Mouse (Mus musculus): ENCODE data around the gene Ppm1m. TPM values are rescaled to one million over a fixed set of nuclear protein-coding genes. Genes with fewer than 3 reads are reported as not detected.
A peak's percentile ranks its signal among the peaks of the same experiment; 100 is the strongest.

Gene Ppm1m
- total RNA-seq, 4 experiments from 2014 or later = 21.7 to 27.4 (median 23.0) TPM

DNA sequence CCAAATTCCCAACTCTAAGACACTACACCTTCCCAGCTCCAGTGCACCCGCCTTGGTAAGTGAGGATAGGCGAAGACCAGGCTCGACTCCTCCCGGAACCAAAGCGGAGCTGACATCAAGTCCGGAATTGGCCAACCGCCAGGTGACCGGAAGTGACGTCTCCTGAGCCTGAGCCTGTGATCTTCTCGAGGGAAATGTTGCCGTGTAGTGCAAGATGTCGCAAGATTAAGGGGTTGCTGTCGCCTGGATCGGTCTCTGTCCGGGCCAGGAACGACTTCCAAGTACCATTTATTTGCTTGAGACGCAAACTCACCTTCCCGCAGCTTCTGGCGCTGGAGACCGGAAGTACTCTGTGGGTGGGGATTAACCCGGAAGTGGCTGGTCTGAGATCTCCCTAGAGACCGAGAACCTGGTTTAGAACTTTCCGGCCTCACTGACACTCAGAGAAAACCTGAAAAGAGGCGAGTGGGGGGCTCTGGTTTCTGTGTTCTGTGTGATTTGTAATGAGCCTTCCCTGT is 39.7 kb downstream of the Ppm1m start:
- DNase-seq (ENCODE audit: low spot score in 2 of 2) = peak; percentile 88 to 94

DNA sequence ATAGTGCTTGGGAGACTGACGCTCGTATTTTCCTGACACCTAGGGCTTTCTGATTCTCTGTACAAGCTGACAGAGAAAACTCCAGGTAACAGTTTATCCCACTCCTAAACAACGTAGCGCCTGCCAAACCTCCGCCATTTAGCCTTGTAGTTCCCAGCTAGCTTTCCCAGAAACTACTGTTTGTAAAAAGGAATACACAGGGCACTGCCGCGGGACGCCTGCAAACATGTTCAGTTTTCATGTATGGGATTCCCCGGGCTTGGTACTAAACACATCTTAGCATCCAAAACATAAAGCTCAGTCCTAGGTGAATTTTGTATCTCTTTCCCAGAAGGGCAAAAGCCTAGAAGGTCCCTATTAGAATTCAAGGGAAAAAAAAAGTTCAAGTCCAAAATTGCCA is 40.3 kb downstream of the Ppm1m start:
- no peak for DNase-seq (ENCODE audit: low spot score in 2 of 2)

DNA sequence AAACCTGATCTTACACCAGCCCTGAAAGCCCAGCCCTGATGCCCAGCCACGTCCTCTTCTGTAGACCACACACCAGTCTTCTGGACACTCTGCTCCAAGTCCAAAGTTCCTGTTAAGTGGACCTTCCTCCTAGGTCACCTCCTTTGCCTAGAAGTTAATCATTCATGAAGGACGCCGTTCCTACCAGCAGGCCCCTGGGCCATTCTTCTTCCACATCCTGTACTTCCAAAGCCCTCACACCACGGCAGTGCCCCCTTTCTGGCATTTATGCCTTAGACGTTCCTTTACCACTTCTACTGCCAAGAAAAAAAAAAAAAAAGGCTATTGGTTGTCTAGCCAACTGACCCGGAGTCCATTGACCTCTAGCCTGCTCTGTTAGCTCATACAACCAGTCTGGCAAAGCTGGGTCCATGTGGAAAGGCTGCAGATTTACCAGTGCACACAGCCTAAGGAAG is 41.5 kb downstream of the Ppm1m start, which contains the start of gene Glyctk:
Gene Glyctk (minus strand): TSS at position 102 of the 455 bp plus-strand sequence.
- DNase-seq (ENCODE audit: low spot score in 2 of 2) = no peak

DNA sequence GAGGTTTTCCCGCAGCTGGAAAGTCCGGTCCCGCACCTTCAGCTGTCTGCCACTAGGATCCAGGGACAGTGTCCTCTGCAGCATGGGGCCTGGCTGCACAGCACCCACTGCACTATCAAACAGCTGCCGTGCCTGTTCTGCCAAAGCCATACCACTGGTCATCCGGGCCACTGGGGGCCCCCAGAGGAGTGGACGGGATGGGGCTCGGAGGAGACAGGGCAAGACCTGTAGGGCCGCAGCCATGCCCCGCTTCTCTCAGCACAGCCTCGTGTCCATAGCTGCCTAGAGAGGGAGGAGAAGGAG is 42.0 kb downstream of the Ppm1m start:
- DNase-seq (ENCODE audit: low spot score in 2 of 2) = no peak

DNA sequence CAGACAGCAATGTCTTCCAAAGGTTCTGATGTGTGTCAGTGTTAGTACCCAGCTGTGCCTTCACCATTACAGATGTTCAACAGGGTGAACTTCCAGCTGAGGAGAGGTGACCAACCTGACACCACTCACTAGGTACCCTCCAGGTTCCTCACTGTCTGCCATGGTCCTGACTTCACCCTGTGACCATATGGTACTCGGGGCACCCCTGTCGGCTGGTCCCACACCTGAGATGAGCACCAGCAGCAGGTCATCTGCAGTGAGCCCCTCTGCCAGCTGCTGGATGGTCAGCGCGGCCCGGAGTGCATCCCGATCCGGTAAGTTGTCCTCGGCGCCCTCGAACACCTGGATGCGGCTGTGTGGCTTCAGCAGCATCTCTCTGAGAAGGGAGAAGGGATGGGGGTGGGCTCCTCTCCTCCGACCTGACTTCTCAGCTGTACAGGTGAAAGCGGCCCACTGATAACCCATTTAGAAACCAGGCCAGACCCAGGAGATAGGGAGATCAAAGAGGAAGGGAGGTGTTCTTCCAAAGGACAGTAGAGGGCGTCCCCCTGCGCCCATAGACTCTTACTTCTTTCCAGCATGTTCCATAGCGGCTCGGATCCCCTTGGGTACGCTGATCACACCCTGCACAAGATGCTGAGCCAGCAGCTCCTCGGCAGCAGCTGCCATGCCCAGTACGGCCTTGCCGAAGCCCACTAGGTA is 42.5 kb downstream of the Ppm1m start:
- DNase-seq (ENCODE audit: low spot score in 2 of 2) = no peak

DNA sequence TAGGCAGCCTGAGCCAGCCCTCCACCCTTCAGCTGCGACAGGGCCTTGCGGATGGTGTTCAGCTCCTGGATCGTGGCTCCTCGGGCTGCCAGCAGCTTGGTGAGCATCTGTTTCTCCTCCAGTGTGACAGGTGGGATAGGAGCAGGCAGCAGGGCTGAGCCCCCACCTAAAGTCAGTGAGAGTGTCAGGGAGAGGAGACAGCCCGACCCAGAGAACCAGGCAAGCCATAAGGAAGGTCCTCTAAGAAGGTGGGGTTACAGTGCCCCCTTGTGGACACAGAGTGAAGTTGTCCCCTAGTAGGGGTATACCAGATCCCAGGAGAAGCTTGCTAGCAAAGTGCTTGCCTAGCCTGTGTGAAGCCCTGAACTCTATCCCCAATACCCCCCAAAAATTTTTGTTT is 43.1 kb downstream of the Ppm1m start:
- DNase-seq (ENCODE audit: low spot score in 2 of 2) = peak in 1 of 2 experiments; percentile 59

DNA sequence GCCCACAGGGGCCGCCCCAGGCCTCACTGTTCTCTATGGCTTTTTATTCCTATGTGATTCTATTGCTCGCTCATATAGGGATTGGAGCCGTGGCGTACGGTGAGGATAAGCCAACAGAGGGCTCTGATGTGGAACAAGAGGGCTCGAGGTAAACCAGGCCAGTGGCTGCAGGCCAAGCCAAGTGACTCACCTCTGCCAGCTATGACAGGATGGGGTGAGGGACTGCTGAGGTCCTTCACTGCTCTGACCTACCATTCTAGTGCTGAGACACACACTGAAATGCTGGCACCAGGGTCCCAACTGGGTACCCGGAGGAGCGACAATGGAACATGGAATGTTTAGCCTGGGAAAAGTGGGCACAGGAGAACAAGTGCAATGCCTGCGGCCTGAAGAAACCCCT is 45.4 kb downstream of the Ppm1m start:
- DNase-seq (ENCODE audit: low spot score in 2 of 2) = no peak

DNA sequence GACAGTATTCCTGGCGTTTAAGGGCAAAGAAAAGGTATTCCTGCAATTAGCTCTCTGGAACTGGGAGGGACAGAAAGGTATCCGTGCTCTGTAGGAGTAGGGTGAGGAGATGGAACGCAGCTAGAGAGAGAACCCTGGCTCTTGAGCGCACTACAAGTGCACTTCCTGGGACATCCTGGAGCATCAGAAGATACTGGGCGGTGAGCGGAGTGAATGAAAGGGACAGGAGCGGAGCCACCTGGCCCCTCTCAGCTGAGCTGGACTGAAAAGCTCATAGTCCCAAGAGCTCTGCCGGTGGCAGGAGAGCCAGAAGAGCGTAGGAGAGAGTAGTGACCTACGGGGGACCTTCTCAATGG is 50.2 kb downstream of the Ppm1m start:
- DNase-seq (ENCODE audit: low spot score in 2 of 2) = no peak

DNA sequence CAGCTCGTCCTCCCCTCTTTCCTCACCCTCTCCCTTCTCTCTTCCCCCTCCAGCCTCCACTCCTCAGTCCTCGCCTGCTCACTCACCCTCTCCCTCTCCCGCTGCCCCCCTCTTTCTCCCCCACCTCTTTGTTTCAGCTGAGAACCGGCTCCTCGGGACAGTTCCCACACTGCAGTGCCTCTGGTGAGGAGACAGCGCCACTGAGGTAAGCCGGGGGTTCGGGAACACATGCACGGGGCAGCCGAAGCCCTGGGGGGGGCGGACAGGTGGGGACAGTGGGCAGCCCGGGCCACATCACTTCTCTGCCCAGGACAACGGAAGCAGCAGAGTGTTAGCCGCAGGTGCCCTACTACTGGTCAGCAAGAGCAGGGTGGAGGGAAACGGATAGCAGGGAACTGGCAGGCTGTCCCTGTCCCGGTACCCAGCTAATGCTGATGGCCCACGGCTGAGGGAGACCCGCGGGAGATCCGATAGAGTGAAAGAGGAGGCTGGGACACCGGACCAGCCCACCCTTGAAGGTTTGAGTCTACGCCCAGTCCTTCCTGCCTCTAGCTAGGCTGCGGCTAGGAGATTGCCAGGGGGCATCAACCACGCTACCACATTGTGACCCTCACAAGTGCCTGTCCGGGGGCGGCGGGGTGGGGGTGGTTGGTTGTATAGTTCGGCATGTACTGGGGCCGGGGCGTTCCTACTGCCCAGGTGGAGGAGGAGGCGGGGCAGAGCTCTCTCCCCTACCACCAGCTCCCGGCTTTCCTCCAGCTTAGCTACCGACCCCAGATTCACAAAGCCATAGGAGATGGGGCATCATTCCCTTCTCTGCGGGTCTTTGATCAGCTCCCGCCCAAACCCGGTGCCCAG is 50.8 kb downstream of the Ppm1m start:
- DNase-seq (ENCODE audit: low spot score in 2 of 2) = no peak

DNA sequence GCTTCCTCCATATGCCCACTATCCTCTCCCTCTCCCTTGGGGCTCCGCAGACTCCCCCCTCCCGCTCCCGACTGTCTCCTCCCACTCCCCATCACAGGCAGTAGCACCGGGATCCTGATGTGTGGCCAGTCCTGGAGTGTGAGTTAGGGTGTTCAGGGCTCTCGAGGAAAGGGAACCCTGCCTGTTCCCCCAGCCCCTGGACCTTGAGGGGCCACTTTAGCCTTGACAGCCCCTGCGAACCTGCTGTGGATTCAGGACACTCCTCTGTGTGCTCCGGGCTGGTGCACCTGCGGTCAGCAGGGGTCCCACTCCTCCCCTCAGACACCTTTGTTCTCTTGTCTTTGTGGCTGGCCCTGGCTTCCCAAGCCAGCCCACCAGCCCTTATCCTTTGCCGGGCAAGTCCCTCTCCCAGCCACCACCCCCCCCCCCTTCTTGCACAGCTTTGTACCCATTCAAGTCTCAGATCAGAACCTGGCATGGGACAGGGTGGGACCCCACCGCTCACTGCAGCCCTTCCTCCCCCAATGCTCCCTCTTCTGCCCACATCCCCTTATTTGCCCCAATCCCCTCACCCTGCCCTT is 51.6 kb downstream of the Ppm1m start:
- DNase-seq (ENCODE audit: low spot score in 2 of 2) = no peak

DNA sequence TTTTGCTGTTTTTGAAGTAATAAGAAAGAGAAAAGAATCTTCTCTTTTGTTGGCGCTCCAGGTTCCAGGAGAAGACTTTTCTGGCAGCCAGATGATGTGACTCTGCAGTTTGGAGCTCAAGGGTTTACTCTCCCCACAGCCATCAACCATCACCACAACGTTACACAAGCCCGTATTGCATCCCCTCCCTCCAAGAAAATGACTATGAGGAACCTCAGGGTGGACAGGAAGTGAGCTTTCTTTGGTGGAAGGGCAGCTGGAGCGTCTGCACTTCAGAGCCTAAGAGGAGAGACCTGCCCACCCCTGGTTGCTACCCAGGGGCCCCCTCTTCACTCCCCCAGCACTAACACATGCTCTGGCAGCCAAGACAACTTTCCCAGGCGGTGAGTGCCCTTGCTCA is 52.3 kb downstream of the Ppm1m start:
- DNase-seq (ENCODE audit: low spot score in 2 of 2) = no peak

DNA sequence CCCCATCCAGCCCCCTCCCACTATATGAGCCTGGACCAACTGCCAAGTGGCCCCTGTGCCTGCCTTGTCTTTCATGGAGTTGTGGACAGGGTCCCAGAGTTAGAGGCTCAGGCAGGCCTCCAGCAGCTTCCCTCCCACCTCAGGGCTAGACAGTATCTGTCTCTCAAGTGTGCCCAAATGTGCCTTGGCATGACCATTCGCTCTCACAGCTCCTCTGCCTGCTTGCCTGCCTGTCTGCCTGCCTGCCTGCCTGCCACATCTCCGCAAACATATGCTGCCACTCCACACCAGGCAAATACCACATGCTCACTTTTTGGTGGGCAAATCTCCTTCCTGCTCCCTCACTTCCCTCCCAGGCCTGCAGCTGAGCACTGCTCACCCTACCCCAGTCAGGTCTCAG is 54.0 kb downstream of the Ppm1m start:
- no peak for DNase-seq (ENCODE audit: low spot score in 2 of 2)

Small RNA genes lying within 50 kb of the gene (microRNA-seq; reads per million reads assigned to microRNA genes)
- gene Mir135a-1 (0.51 to 2.9 reads per million in 2 experiments), gene Mirlet7g (126,499 to 129,856 reads per million in 2 experiments)

Other genes with a start within 250 kb of the Ppm1m start
- 1 to 10 TPM; 1.1 to 1.7 (median 1.5) TPM for gene Col6a5, start 239.1 kb downstream of the Ppm1m start, total RNA-seq (2022)
- 1 to 10 TPM in 3 of 4 experiments, under 1 TPM in 1; 0.68 to 3.9 (median 2.3) TPM for gene Col6a4, start 103.0 kb downstream of the Ppm1m start, total RNA-seq (2022)
- 1 to 10 TPM; 3.5 to 6.2 (median 5.9) TPM for gene Glyctk, start 41.6 kb downstream of the Ppm1m start, total RNA-seq (2022)
- 100 to 1,000 TPM; 109 to 145 (median 125) TPM for gene Wdr82, start 28.8 kb downstream of the Ppm1m start, total RNA-seq (2022)
- 10 to 100 TPM; 53.5 to 61.3 (median 56.8) TPM for gene Twf2, start 3.4 kb upstream of the Ppm1m start, total RNA-seq (2022)
- 1 to 10 TPM in 3 of 4 experiments, under 1 TPM in 1; 0.94 to 3.2 (median 2.1) TPM for gene Tlr9, start 22.9 kb upstream of the Ppm1m start, total RNA-seq (2022)
- 100 to 1,000 TPM; 146 to 162 (median 156) TPM for gene Alas1, start 48.9 kb upstream of the Ppm1m start, total RNA-seq (2022)
- gene Poc1a, start 81.3 kb upstream of the Ppm1m start, total RNA-seq (2022) = 10 to 100 TPM; 14.7 to 17.7 (median 16.2) TPM
- 10 to 100 TPM; 78.0 to 84.8 (median 80.5) TPM for gene Dusp7, start 168.9 kb upstream of the Ppm1m start, total RNA-seq (2022)
- 100 to 1,000 TPM; 250 to 295 (median 266) TPM for gene Rpl29, start 229.7 kb upstream of the Ppm1m start, total RNA-seq (2022)
- gene Acy1, start 238.6 kb upstream of the Ppm1m start, total RNA-seq (2022) = 10 to 100 TPM; 14.0 to 21.3 (median 15.0) TPM
- gene Abhd14b, start 247.7 kb upstream of the Ppm1m start, total RNA-seq (2022) = 10 to 100 TPM; 14.7 to 17.7 (median 17.0) TPM
- gene Abhd14a, start 247.9 kb upstream of the Ppm1m start, total RNA-seq (2022) = 10 to 100 TPM; 35.6 to 44.4 (median 40.2) TPM